Mouse (Mus musculus) leukemia stem cell, adult 10-12 weeks (primary cell): ENCODE data around the gene Gcgr. TPM values are rescaled to one million over a fixed set of nuclear protein-coding genes. Genes with fewer than 3 reads are reported as not detected.

Experiments
- polyA plus RNA-seq: library from polyadenylated mRNA; stranded (reverse); fragments of >175 nt; gene quantifications from 2 replicates; pipeline ENCODE4 v1.2.3, GENCODE M21; 2012; ENCODE audit warnings: low replicate concordance

The Gcgr gene
- not detected in 2 replicates for polyA plus RNA-seq

GRCm38 (mm10) chr11:120530085-120530964 is at the start of gene Gcgr:
Gene Gcgr, plus strand, starts transcription at chr11:120530699.

GRCm38 (mm10) chr11:120484265-120484981 is 46.1 kb upstream of the Gcgr start, which contains the start of gene Mrpl12:
Gene Mrpl12, plus strand, starts transcription at chr11:120484613.

GRCm38 (mm10) chr11:120491317-120492023 is 39.0 kb upstream of the Gcgr start, which contains the start of gene Slc25a10:
Gene Slc25a10, plus strand, starts transcription at chr11:120491840.

DNA sequence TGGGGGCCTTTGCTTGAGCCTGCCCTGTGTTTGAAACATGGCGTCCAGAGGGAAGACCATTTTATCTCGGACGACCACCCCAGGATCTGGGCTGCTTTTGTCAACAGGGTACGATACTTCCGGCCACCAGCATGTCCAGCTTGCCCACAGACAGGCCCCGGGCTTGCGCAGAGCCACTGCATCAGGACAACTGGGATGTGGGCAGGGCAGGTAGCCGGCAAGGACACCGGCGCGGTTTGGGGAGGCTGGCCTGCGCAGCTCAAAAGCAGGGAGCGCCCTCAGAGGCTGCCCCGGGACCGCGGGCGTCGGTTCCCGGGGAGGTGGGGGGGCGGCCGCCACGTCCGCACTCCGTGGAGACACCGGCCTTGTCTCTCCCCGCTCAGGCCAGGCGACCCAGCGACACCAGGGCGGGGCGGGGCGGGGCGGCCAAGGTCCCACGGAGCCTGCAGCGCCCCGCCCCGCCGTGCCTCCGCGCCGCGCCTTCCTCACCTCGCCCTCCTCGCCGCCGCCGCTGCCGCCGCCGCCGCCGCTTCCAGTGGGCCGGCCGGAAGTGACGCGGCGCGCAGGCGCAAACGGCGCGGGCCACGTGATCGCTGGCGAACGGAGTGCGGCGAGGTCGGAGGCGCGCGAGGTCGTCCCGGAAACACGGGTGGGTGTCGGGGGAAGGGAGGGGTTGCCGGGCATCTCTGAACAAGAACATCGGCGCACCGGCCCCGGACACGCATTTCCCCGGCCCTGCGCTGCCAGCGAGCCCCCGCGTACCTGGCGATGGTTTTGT is 18.9 kb downstream of the Gcgr start, which contains the start of gene Mcrip1:
Mcrip1 (minus strand) TSS at position 560 of the 778 bp plus-strand sequence.

DNA sequence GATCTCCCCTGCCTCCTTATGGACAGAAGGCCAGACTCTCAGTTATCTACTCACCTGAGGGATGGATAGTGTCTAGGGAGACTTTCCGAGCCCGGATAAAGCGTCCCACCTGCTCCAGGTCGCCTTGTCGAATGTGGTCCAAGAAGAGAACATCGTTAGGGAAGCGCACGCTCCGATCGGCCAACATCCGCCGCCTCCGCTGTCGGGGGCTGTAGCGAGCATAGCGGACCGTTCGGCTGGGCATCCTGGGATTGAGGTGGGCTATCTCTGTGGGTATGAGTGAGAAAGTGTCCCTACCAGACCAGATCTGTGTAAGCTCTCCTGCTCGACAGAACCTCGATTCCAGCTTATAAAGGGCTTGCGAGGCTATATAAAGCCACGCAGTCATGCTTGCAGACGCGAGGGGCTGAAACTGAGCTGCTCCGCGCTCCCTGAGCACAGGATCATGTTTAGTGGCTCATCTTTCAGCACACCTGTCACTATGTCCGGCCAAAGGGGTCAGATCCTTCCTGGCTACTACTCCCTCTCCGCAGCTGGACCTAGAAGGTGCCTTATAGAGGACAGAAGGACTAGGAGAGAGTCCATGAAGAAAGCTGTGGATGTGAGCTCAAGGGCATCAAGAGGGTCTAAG is 20.4 kb downstream of the Gcgr start, which contains the start of gene Ppp1r27:
Ppp1r27 (minus strand) TSS at position 323 of the 631 bp plus-strand sequence.

GRCm38 (mm10) chr11:120572752-120573584 is 42.5 kb downstream of the Gcgr start, which contains the start of gene P4hb:
Gene P4hb, minus strand, starts transcription at chr11:120573253.

DNA sequence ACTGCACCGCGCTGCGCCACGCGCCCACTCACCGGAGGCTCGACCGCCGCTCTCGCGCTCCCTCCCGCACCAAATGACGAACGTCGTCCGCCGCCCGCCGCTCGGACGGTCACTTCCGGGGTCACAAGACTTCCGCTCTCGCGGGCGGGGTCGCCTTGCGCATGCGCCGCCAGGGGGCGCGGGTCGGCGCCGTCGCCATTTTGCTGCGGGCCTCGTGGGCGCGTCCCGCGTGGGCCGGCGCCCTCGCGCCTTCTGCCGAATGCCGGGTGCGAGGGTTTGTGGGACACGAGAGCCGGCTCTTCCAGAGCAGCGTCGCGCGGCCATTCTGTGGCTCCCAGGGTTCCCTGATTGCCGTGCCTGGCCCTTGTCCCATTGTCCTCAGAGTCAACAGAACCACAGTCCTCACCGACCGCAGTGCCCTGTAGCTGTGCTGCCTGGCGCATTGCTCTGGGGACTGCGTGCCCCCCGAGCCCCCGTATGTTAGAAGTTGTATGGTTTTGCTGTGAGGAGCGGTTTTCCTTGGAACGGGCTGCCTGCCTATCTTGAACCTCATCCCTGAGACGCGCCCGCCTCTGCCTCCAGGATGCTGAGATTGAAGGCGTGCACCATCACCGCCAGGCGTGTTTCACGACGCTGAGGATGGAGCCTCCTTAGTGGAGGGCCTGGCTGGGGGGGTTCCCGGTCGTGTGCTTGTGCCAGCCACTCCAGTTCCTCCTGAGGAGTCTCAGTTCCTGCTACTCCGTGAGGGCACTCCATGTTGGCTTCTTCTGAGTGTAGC is 51.2 kb downstream of the Gcgr start, which contains the start of gene Arhgdia:
Arhgdia (minus strand) TSS at position 135 of the 778 bp plus-strand sequence.

Other genes starting within 250 kb of the Gcgr start
- gene Actg1, start 182.2 kb upstream of the Gcgr start, polyA plus RNA-seq: 257 and 584 TPM in 2 replicates
- gene Fscn2, start 169.2 kb upstream of the Gcgr start, polyA plus RNA-seq: not detected in 2 replicates
- 16.7 and 41.0 TPM in 2 replicates for gene Faap100, start 151.9 kb upstream of the Gcgr start, polyA plus RNA-seq
- 82.3 and 226 TPM in 2 replicates for gene Nploc4, start 93.0 kb upstream of the Gcgr start, polyA plus RNA-seq
- gene Tspan10, start 88.1 kb upstream of the Gcgr start, polyA plus RNA-seq: 0.17 TPM in 1 of 2 replicates, not detected in the other
- gene Pde6g, start 77.2 kb upstream of the Gcgr start, polyA plus RNA-seq: 0.20 and 0.28 TPM in 2 replicates
- 6.7 and 11.8 TPM in 2 replicates for gene Oxld1, start 72.6 kb upstream of the Gcgr start, polyA plus RNA-seq
- gene Ccdc137, start 72.6 kb upstream of the Gcgr start, polyA plus RNA-seq: 33.7 and 46.9 TPM in 2 replicates
- gene Arl16, start 63.1 kb upstream of the Gcgr start, polyA plus RNA-seq: 9.5 and 17.8 TPM in 2 replicates
- 288 and 518 TPM in 2 replicates for gene Mrpl12, start 46.1 kb upstream of the Gcgr start, polyA plus RNA-seq
- 94.0 and 114 TPM in 2 replicates for gene Slc25a10, start 38.9 kb upstream of the Gcgr start, polyA plus RNA-seq
- gene Mcrip1, start 19.0 kb downstream of the Gcgr start, polyA plus RNA-seq: 63.8 and 96.4 TPM in 2 replicates
- not detected in 2 replicates for gene Ppp1r27, start 20.4 kb downstream of the Gcgr start, polyA plus RNA-seq
- 998 and 1,537 TPM in 2 replicates for gene P4hb, start 42.6 kb downstream of the Gcgr start, polyA plus RNA-seq
- gene Arhgdia, start 50.9 kb downstream of the Gcgr start, polyA plus RNA-seq: 596 and 1,231 TPM in 2 replicates
- 192 and 295 TPM in 2 replicates for gene Alyref, start 67.7 kb downstream of the Gcgr start, polyA plus RNA-seq
- gene Anapc11, start 67.7 kb downstream of the Gcgr start, polyA plus RNA-seq: 39.8 and 162 TPM in 2 replicates
- 2.4 and 7.0 TPM in 2 replicates for gene Npb, start 77.8 kb downstream of the Gcgr start, polyA plus RNA-seq
- 56.6 and 107 TPM in 2 replicates for gene Pcyt2, start 87.2 kb downstream of the Gcgr start, polyA plus RNA-seq
- gene Sirt7, start 94.5 kb downstream of the Gcgr start, polyA plus RNA-seq: 147 and 228 TPM in 2 replicates
- gene Mafg, start 102.9 kb downstream of the Gcgr start, polyA plus RNA-seq: 103 and 176 TPM in 2 replicates
- 2.3 and 2.7 TPM in 2 replicates for gene Pycr1, start 113.1 kb downstream of the Gcgr start, polyA plus RNA-seq
- gene Myadml2, start 117.5 kb downstream of the Gcgr start, polyA plus RNA-seq: not detected in 2 replicates
- 0.28 and 0.48 TPM in 2 replicates for gene Notum, start 130.5 kb downstream of the Gcgr start, polyA plus RNA-seq
- 168 and 366 TPM in 2 replicates for gene Aspscr1, start 142.3 kb downstream of the Gcgr start, polyA plus RNA-seq
- 33.5 and 180 TPM in 2 replicates for gene Cenpx, start 183.0 kb downstream of the Gcgr start, polyA plus RNA-seq
- 29.3 and 37.4 TPM in 2 replicates for gene Lrrc45, start 183.2 kb downstream of the Gcgr start, polyA plus RNA-seq
- gene Rac3, start 190.8 kb downstream of the Gcgr start, polyA plus RNA-seq: 3.6 and 5.3 TPM in 2 replicates
- 8.7 and 44.1 TPM in 2 replicates for gene Dcxr, start 196.6 kb downstream of the Gcgr start, polyA plus RNA-seq
- 2.4 and 4.0 TPM in 2 replicates for gene Cbr2, start 201.4 kb downstream of the Gcgr start, polyA plus RNA-seq
- 269 and 1,219 TPM in 2 replicates for gene Hmga1b, start 232.1 kb downstream of the Gcgr start, polyA plus RNA-seq